Mouse (Mus musculus) right cerebral cortex, adult 18-20 months (tissue): ENCODE data around the gene Scnm1.
A peak's percentile ranks its signal among the peaks of the same experiment; 100 is the strongest.

ENCODE experiments used
- DNase-seq: peaks from one replicate; pipeline ENCODE4 v3.0.0; 2022; ENCODE audit warnings: mixed read lengths

Scnm1 gene

DNA sequence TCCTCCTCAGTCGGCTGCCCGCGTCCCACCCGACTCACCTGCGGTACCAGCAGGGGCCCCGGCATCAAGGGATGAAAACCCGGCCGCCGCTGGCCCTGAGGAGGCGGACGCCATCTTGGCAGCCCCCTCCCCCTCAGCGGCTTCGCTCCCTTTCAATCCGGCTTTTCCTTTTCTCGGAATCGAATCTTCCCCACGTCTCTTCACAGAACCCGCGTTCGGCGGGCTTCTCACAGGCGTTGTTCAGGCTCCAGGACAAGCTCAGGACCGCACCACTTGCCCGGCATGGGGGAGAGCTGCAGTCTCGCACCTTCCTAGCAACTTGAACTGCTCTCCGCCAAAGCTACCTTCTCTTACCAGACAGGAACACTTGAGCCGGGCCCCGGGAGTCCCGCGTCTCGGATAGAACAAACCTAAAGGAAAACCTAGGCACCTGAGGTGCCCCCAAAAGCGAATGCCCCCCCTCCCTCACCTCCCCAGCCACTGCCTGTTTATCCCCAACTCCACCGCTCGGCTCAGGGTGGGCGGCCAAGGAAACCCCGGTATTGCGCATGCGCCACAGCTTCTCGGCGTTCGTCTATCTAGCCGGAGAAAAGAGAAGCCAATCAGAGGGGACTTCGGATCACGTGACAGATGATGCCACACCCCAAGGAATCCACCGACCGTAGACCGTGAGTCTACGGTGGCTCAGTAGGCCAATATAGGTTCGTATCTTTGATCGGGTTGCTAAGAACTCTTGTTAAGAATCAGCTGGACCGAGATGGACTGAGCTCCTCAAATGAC, 27.3 kb downstream of the Scnm1 start, which contains the start of gene Pip5k1a:
TSS of gene Pip5k1a (minus strand) at position 593 of the 780 bp plus-strand sequence.
- peak; percentile 98 for DNase-seq

- DNase-seq, result peak; percentile 17
Observed at GRCm38 (mm10) chr3:95105586-95106337, 28.0 kb downstream of the Scnm1 start.

DNA sequence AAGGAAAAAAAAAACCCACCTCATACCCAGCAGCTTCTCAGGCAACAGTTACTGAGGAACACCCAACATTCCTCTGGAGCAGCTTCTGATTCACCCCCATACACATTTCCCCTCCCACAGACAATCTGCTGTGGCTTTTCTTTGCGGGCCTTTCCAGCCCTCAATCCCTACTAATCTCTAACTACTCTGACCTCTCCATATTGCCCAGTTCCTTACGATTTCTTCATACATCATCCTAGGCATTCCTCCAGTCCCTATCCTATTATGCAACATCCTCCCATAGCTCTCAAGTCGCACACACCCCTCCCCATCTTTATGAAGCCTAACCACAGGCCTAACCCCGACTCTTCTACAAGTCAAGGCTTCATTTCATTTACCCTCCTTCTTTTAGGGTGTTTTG, 28.7 kb downstream of the Scnm1 start:
- peak; percentile 69 for DNase-seq

DNA sequence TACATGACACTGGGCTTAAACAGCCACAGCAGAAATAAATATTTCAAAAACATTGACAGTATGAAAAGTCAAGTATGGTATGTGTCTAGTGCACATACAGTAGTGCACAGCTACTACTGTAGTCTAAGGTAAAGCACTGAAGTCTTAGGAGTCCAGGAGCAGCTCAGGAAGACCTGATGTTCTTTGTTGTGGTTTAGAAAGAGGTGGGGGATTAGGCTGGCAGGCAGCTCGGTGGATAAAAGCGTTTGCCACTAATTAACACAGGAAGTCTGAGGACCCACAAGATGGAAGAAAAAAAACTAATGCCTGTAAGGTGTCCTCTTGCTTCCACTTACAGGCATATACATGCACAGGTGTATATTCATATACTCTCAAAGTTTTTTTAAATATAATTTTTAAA, 33.0 kb downstream of the Scnm1 start:
- DNase-seq, result no peak

DNA sequence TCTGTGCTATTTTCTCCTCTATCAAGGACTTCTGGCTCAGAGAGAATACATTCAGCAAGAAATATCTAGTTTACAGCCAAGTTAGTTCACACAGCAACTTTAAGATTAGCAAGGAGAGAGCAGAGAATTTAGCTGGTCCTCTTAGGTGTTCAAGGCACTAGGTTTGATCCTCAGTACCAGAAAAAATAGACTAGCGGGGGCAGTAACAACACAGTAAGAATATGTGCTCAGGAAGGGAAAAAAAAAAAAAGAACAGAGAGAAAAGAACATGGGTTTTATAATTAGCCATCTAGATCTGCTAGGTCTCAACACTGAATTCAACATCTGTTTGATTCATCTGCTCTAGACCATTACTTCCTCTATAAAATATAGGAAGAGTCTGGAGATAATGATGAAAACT, 45.7 kb downstream of the Scnm1 start:
- DNase-seq, result no peak
